Mouse (Mus musculus) neutrophil, adult 83 days (primary cell): ENCODE data around the gene Zdhhc23. TPM values are rescaled to one million over a fixed set of nuclear protein-coding genes. Genes with fewer than 3 reads are reported as not detected.

Experiments used
- total RNA-seq, 2 experiments: library from RNA; stranded (reverse); gene quantifications; one replicate each; pipeline ENCODE4 v1.2.4; 2023

The Zdhhc23 gene
- total RNA-seq = 1 to 10 TPM in 1 of 2 experiments, under 1 TPM in 1; 0.94 to 1.4 TPM

DNA sequence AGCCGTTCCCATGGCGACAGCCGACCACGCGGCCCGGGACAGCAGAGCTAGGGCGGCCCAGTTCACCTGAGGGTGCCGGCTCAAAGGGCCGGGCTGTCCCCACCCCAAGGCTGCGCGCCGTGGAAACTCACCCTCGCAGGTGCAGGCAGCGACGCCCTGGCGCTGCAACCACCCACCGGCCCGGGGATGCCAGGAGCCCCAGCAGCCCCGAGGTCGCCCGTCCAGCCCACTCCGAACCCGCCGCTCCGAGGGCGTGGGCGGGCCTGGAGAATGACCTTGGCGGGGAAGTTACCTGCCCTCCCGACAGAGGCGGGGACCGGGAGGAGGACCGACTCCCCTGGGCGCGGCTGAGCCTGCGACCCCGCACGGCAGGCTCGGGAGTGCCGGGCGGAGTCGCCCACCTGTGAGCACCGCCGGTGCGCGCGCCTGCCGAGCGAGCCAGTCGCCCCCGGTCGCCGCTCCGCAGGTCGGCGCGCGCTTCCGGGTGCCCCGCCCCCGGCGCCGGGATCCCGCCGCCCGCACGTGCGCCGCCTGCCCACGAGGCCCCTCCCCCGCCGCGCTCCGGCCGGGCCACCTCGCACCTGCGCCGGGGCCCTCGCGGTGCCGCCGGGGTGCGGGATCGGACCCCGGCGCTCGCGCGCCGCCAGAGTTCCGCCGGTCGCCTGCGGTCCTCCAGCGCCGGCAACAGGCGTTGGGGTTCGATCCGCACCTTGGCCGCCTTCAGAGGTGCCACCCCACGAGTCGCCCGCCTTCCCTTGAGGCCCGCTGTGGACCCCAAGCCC is at the start of gene Zdhhc23:
Gene Zdhhc23 (minus strand): TSS at position 464 of the 782 bp plus-strand sequence.

DNA sequence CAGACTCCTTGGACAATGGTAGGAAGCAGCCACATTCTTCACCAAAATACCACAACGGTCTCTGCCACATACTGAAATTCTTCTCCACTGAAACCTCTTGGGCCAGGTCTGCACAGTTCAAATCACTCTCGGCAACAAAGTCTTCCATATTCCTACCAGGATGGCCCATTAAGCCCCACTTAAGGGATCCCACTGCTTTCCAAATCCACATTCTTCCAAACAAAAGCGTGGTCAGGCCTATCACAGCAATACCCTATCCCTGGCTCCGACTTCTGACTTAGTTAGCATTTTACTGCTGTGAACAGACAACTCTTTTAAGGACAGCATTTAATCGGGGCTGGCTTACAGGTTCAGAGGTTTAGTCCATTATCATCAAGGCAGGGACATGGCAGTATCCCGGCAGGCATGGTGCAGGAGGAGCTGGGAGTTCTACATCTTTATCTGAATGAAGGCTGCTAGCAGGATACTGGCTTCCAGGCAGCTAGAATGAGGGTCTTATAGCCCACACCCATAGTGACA is 53.2 kb downstream of the Zdhhc23 start, which contains the start of gene Qtrt2:
Gene Qtrt2 (minus strand): TSS at position 469 of the 519 bp plus-strand sequence.

Other genes with a start within 250 kb of the Zdhhc23 start
- gene Drd3, start 225.8 kb downstream of the Zdhhc23 start, total RNA-seq = not detected
- 1 to 10 TPM; 2.3 to 4.0 TPM for gene Ccdc191, start 90.0 kb downstream of the Zdhhc23 start, total RNA-seq
- 1 to 10 TPM; 7.8 to 9.0 TPM for gene Qtrt2, start 53.0 kb downstream of the Zdhhc23 start, total RNA-seq
- gene Gramd1c, start 83.6 kb upstream of the Zdhhc23 start, total RNA-seq = under 1 TPM; 0.33 to 0.35 TPM
- 100 to 1,000 TPM in 1 of 2 experiments, 10 to 100 TPM in 1; 81.0 to 102 TPM for gene Atp6v1a, start 159.9 kb upstream of the Zdhhc23 start, total RNA-seq
- 10 to 100 TPM; 31.6 to 39.9 TPM for gene Naa50, start 160.0 kb upstream of the Zdhhc23 start, total RNA-seq
- 10 to 100 TPM; 28.0 to 29.2 TPM for gene Usf3, start 193.5 kb upstream of the Zdhhc23 start, total RNA-seq